Mouse (Mus musculus) brain, embryonic 14.5 days (tissue): ENCODE measurements around the gene Ctbp2.

Experiments
- CTCF ChIP-seq: fragments of 200-500 bp; IDR thresholded peaks from 2 replicates; pipeline ENCODE4 v1.5.1; 2012; ENCODE audit warnings: inconsistent platforms, mild to moderate bottlenecking, moderate library complexity, borderline replicate concordance; ENCODE audit not compliant: insufficient read depth, insufficient read length; ENCODE audit errors: extremely low read depth
- POLR2A ChIP-seq: fragments of 200-500 bp; IDR thresholded peaks from 2 replicates; pipeline ENCODE4 v1.6.1; 2012; ENCODE audit warnings: mild to moderate bottlenecking, inconsistent platforms, borderline replicate concordance; ENCODE audit not compliant: poor library complexity, insufficient read depth, insufficient read length, severe bottlenecking; ENCODE audit errors: extremely low read depth

DNA sequence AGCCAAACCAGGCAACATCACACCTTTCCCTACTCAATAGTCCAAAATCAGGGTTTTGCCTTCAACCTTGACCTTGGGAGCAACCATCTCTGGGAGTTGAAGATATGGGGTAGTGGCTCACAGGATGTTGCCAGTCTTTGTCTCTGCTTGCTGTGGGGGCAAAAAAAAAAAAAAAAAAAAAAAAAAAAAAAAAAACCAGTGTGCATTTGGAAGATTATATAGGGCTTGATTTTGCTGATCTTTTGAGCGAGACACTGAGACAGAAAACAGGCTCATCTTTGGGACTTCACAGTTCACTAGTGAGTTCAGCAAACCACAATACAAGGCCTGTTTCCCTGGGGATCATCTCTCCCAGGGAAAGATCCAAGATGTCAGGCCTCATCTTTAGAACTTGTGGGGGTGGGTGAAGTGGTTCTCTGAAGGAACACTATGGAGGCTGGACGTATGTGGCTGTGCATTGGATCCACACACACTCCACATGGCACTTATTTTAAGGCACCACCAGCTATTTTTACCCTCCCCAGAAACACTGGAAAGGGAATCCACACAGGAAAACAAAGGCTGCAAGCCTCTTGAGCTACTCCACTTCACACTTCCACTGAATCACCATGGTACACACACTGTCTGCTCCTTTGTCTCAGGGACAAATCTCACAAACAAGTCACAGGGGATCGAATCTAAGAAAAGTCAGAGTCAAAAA lies 84.4 kb downstream of the Ctbp2 start:
- TF ChIP-seq CTCF (no peak), POLR2A (no peak)
